Mouse (Mus musculus) heart, adult 2 months (tissue): ENCODE measurements around the gene 9930022D16Rik. TPM values are rescaled to one million over a fixed set of nuclear protein-coding genes. Genes with fewer than 3 reads are reported as not detected.

Experiments
- DNase-seq, 2 experiments: peaks; one replicate each; pipeline ENCODE4 v3.0.0; 2021
- H3K27ac ChIP-seq: fragments of 200-600 bp; 2 replicates; pipeline ENCODE4 v1.8.1; 2022
- H3K27me3 ChIP-seq: fragments of 200-500 bp; 2 replicates; pipeline ENCODE4 v1.6.1; 2012; ENCODE audit warnings: mild to moderate bottlenecking, low read length, inconsistent platforms, mixed read lengths; ENCODE audit not compliant: control insufficient read depth, insufficient read depth
- H3K36me3 ChIP-seq: fragments of 200-500 bp; 2 replicates; pipeline ENCODE4 v1.6.1; 2012; ENCODE audit warnings: low read length, inconsistent platforms; ENCODE audit not compliant: control insufficient read depth, insufficient read depth
- H3K4me1 ChIP-seq: fragments of 200-500 bp; 2 replicates; pipeline ENCODE4 v1.6.1; 2011; ENCODE audit warnings: low read length; ENCODE audit not compliant: control insufficient read depth, insufficient read depth
- H3K4me3 ChIP-seq: fragments of 200-600 bp; 2 replicates; pipeline ENCODE4 v1.8.1; 2022
- H3K79me2 ChIP-seq: fragments of 200-500 bp; replicated peaks from 2 replicates; pipeline ENCODE4 v1.6.1; 2012; ENCODE audit warnings: mild to moderate bottlenecking, inconsistent platforms, low read length, moderate library complexity, mixed read lengths; ENCODE audit not compliant: control insufficient read depth, insufficient read depth
- H3K9ac ChIP-seq: fragments of 200-500 bp; 2 replicates; pipeline ENCODE4 v1.6.1; 2012; ENCODE audit warnings: low read depth, mild to moderate bottlenecking, control low read depth, inconsistent platforms, low read length, mixed read lengths
- CTCF ChIP-seq: fragments of 200-600 bp; IDR thresholded peaks from 2 replicates; pipeline ENCODE4 v1.8.1; 2022; ENCODE audit warnings: antibody characterized with exemption, mild to moderate bottlenecking, moderate library complexity
- EP300 ChIP-seq: fragments of 200-500 bp; IDR thresholded peaks from 2 replicates; pipeline ENCODE4 v1.6.1; 2011; ENCODE audit warnings: low read depth, low read length, control low read depth; ENCODE audit not compliant: insufficient read depth
- POLR2A ChIP-seq: fragments of 200-500 bp; IDR thresholded peaks from 2 replicates; pipeline ENCODE4 v1.6.1; 2011; ENCODE audit warnings: mild to moderate bottlenecking, low read depth, low read length, control low read depth; ENCODE audit not compliant: insufficient read depth
- WGBS: fragments of 180-500 bp; shearing (Covaris S2); methylation state at CpG from one replicate; pipeline ENCODE4 v1.1.7; 2018; 5-methylcytosine and 5-hydroxymethylcytosine counted together
- intact Hi-C: fragments of 180-260 bp; cut with DNase I; formaldehyde crosslinking; loops from one replicate; pipeline ENCODE4 v1.15.1; 2025
- polyA plus RNA-seq: library from polyadenylated mRNA; depleted of rRNA; stranded (reverse); fragments of >200 nt; gene quantifications from 2 replicates; pipeline ENCODE4 v1.2.3, GENCODE M21; 2012
- total RNA-seq, 2 experiments: library from RNA; stranded (reverse); gene quantifications; 2 replicates each; pipeline ENCODE4 v1.2.3; 2021

The 9930022D16Rik gene
- total and polyA plus RNA-seq, 3 experiments = not detected

DNA sequence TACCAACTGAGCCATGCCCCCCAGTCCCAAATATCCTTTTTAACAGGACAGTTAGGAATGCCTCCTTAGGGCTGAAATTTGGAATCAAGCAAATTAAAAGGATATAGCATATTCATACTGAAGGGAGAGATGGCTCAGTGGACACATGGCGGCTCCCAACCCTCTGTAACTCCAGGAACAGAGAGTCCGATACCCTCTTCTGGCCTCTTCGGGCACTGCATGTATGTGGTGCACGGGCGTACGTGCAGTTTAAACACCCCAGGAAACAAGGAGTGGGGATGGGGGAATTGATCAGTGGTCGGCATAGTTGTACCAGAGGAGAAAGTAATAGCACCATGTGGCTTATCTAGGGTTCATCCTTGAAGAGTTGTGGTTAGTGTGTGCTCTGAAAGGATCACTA, 30.9 kb downstream of the 9930022D16Rik start:
- H3K27ac ChIP-seq = no peak overlapping the region
- peaks cover 1% of the 10 kb centered on the region; the same call in 1 of the 2 replicates for H3K79me2 ChIP-seq
- no peak overlapping the region for H3K9ac ChIP-seq
- TF ChIP-seq EP300 (no peak), CTCF (peak; percentile 59)
- DNase-seq = no peak
- intact Hi-C loops = loop anchor here (2.0 kb wide), 1 partner anchor 416 kb away; no protein-coding TSS in a partner anchor
- H3K36me3 ChIP-seq = no peaks in the 10 kb centered on the region
- 70% methylated on average over 7 of the region's 7 CpGs for WGBS
- H3K27me3 ChIP-seq = no peaks in the 10 kb centered on the region
- no peak overlapping the region for H3K4me3 ChIP-seq
- peaks cover 1% of the 10 kb centered on the region; the same call in 1 of the 2 replicates for H3K4me1 ChIP-seq

- no peak overlapping the region for H3K27ac ChIP-seq
- peaks cover 1% of the 10 kb centered on the region; the same call in 1 of the 2 replicates for H3K79me2 ChIP-seq
- TF ChIP-seq EP300 = no peak
- TF ChIP-seq CTCF = peak; percentile 88
- TF ChIP-seq POLR2A = no peak
- H3K9ac ChIP-seq = no peak overlapping the region
- 40% methylated on average over 13 of the region's 13 CpGs for WGBS
- H3K27me3 ChIP-seq = no peaks in the 10 kb centered on the region
- no peak overlapping the region for H3K4me3 ChIP-seq
- intact Hi-C loops = loop anchor here (1.0 to 5.0 kb wide), 4 partner anchors 47 to 415 kb away; no protein-coding TSS in a partner anchor
- no peaks in the 10 kb centered on the region for H3K36me3 ChIP-seq
- peaks cover under 1% of the 10 kb centered on the region; the same call in 1 of the 2 replicates for H3K4me1 ChIP-seq
- DNase-seq = no peak
These were observed 31.8 kb downstream of the 9930022D16Rik start for GRCm38 (mm10) chr11:109445438-109446035.

DNA sequence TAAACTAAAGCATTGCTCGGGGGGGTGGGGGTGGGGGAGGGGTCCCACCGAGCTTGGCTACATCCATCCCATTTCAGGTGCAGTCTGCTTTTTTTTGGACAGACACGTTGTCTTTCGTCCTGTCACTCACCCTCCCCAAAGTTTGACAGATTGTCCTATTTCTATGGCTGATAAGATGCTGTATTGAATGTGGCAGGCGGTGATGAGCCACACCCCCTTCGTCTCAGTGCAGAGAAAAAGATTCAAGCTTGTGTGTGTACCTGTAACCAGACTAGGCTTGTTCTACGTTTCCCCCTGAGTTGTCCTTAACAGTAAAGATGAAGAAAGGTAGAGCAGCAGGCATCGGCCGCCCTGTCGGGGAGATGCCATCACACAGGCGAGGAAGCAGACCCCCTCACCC, 37.5 kb downstream of the 9930022D16Rik start:
- 85% methylated on average over 11 of the region's 11 CpGs for WGBS
- H3K4me3 ChIP-seq = no peak overlapping the region
- no peaks in the 10 kb centered on the region for H3K27me3 ChIP-seq
- H3K27ac ChIP-seq = no peak overlapping the region
- no peak for DNase-seq
- no peaks in the 10 kb centered on the region for H3K4me1 ChIP-seq
- no peaks in the 10 kb centered on the region for H3K79me2 ChIP-seq
- no peak for TF ChIP-seq CTCF
- TF ChIP-seq POLR2A = no peak
- no peak for TF ChIP-seq EP300
- no peaks in the 10 kb centered on the region for H3K36me3 ChIP-seq
- no peak overlapping the region for H3K9ac ChIP-seq
- intact Hi-C loops = no loop called here

- H3K36me3 ChIP-seq = no peaks in the 10 kb centered on the region
- no peak for TF ChIP-seq POLR2A
- intact Hi-C loops = no loop called here
These were observed 42.5 kb downstream of the 9930022D16Rik start for GRCm38 (mm10) chr11:109456261-109456660.

GRCm38 (mm10) chr11:109458165-109458564, 44.4 kb downstream of the 9930022D16Rik start:
- intact Hi-C loops = no loop called here
- Histone ChIP-seq H3K27me3 (no peaks in the 10 kb centered on the region), H3K9ac (no peak overlapping the region), H3K4me1 (no peaks in the 10 kb centered on the region; the same call in 1 of the 2 replicates), H3K27ac (no peak overlapping the region), H3K36me3 (no peaks in the 10 kb centered on the region), H3K79me2 (no peaks in the 10 kb centered on the region), H3K4me3 (no peak overlapping the region)
- TF ChIP-seq EP300 (no peak), CTCF (no peak), POLR2A (no peak)
- no peak for DNase-seq
- WGBS = over 99% methylated on average over 11 of the region's 11 CpGs

More at GRCm38 (mm10) chr11:109456261-109456660, 42.5 kb downstream of the 9930022D16Rik start:
- no peak overlapping the region for H3K4me3 ChIP-seq
- H3K9ac ChIP-seq = no peak overlapping the region
- WGBS = 92% methylated on average over 5 of the region's 5 CpGs
- no peak for DNase-seq
- H3K27me3 ChIP-seq = no peaks in the 10 kb centered on the region
- H3K4me1 ChIP-seq = no peaks in the 10 kb centered on the region; the same call in 1 of the 2 replicates
- no peak overlapping the region for H3K27ac ChIP-seq
- H3K79me2 ChIP-seq = no peaks in the 10 kb centered on the region

GRCm38 (mm10) chr11:109460586-109460985, 46.9 kb downstream of the 9930022D16Rik start:
- H3K9ac ChIP-seq = no peak overlapping the region
- H3K27me3 ChIP-seq = no peaks in the 10 kb centered on the region
- intact Hi-C loops = no loop called here
- no peak overlapping the region; the same call in 1 of the 2 replicates for H3K27ac ChIP-seq
- no peaks in the 10 kb centered on the region for H3K79me2 ChIP-seq
- TF ChIP-seq CTCF (no peak), EP300 (no peak), POLR2A (no peak)
- no peaks in the 10 kb centered on the region; the same call in 1 of the 2 replicates for H3K4me1 ChIP-seq
- H3K36me3 ChIP-seq = no peaks in the 10 kb centered on the region
- 11% methylated on average over 5 of the region's 5 CpGs for WGBS
- DNase-seq = no peak
- no peak overlapping the region for H3K4me3 ChIP-seq
